Mouse (Mus musculus): Measurements from ENCODE around the gene Gpc5.

DNA sequence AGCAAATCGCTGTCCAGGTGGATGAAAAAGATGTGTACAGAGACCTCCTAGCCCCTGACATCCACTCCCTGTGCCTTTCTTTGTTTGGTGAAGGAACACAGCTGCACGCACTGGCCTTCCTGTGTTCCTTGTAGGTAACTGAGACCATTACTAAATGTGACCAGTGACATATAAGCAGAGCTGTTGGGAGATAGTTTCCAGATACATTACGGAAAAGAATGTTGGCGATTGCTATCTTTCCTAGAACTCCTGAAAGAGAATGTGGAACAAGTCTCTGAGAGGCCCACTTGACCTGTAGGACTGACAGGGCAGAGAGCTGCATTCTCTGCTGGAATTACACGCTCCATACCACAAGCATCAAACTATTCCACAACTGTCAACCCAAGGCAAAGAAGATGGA lies 1459.4 kb downstream of the Gpc5 start:
- no peak for TF ChIP-seq POLR2A (IDR thresholded peaks at IDR 0.05; ENCODE audit: low read depth, low read length)
- no peak for TF ChIP-seq CTCF (IDR thresholded peaks at IDR 0.05; ENCODE audit: borderline replicate concordance, insufficient read depth, low read length)

All from embryonic fibroblast, embryonic 13.5 days (primary cell).